Mouse (Mus musculus) CH12F3 (cell line): Measurements from ENCODE around the gene Ins2.

Source experiments
- in situ Hi-C: fragments of 300-500 bp; cut with MboI; formaldehyde crosslinking; loops from 2 replicates; pipeline ENCODE4 v1.14.3; 2020; ENCODE audit warnings: low sequenced_read_pairs

Ins2 gene

DNA sequence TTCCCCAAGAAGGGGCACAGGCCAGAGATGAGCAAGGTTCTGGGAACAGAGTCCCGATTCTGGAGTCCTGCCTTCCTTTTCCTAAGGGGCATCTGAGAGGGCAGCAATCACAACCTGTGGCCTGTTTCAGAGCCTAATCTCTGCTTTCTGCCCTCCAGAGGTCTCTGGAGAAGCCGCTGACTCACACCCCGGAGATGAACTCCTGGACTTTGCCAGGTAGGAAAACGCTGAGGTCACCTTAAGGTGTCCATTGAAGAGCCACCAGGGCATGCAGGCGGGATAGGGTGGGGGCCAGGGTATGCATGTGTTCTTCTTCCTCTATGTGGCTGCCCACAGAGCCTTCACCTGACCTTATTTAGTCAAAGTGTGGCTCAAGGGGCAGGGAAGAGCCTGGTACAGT, 77.8 kb downstream of the Ins2 start:
- in situ Hi-C loops, result no loop called here

DNA sequence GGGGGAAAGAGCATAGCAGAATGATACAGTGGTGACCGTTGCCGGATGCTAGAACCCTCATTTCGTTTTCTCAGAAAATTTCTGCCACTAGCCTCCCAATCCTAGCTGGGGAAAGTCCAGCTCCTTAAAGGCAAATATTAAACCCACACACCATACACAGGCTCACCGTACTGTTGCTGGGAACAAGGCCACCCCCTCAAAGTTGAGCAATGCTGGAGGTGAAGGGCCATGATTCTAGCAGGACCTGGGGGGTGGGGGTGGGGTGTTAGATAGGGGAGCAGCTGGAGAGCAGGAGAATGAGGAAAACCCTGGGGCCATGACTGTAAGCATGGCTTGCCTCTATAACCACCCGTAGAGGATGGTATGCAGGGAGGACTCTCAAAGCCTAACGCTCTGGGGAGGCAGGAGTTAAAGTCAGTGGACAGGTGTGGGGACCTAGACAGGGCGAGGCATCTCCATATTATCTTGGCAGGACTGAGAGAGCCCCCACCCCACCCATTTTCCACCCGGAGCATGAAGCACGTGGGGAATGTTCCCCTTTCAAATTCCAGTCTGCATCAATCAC, 78.6 kb downstream of the Ins2 start:
- in situ Hi-C loops, result no loop called here

DNA sequence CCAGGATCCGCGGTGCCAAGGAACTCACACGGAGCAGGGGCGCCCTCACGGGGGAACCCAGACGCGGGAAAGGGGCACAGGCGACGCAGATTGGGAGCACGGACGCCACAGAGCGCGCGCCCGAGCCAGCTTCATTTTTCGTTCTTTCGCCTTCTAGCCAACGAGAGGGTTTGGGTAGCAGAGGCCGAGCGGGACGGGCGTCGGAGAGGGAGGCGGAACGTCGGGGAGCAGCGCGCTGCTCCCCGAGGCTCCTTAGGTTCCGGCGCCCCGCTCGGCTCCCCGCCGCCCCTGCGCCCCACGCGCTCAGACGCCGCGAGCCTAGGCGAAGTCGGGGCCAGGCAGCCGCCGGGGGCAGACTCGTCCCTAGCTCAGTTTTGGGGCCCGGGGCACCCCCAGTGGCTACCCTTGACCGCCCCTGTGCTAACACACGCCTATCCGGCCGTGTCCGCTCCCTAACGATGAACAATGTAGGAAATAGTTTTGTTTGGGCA, 79.2 kb downstream of the Ins2 start:
- in situ Hi-C loops, result no loop called here

DNA sequence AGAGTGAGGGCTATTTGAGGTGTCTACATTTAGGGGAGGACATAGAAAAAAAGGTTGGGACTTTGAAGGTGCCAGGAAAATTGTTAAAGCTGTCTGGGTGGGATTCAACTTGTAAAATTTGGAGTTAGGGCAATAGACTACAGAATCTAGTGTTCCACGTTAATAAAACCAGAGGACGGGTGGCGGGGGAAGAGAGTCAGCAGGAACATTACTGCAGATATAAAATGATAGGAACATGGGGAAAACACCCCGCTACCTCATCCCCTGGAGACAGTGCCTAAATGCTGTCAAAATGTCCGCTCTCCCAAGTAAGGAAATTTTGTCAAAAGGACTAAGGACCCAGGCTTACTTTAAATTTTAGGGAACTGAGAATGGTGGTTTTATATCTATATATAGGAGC, 80.0 kb downstream of the Ins2 start:
- in situ Hi-C loops, result no loop called here

DNA sequence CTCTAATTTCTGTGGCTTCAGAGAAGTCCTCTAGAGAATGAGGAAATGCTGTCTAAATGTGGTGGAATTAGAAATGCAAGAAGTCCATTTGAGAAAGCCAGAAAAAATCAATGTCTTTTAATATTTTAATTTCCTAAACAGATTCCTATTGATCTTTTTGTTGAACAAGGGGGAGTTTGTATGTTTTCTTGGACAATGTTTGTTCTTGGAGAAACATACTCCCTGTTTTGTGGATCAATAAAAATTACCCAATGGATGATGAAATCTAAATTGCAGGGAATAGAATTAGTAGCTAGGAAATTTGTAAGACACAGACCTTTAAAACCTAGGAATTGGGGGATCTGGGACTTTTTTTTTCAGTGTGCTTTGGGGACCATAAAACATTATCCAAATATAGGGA, 81.4 kb downstream of the Ins2 start:
- in situ Hi-C loops, result no loop called here

DNA sequence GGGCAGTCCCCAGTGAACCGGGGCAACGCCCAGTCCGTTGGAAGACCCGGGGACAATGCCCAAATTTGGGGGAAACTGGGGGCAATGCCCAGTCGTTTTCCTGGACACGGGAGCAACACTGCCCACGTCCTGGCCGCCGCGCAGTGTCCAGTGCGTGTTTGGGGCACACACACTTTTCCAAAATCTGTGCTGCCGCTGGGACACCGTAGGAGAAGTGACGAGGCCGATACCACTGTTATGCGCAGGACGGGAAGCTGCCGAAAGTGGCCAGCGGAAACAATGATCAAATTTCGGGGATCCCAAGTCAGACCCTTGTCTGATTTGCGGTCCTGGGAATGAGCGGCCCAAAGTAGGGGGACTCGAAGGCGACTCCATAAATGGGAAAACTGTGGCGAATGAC, 82.1 kb downstream of the Ins2 start:
- in situ Hi-C loops, result no loop called here

DNA sequence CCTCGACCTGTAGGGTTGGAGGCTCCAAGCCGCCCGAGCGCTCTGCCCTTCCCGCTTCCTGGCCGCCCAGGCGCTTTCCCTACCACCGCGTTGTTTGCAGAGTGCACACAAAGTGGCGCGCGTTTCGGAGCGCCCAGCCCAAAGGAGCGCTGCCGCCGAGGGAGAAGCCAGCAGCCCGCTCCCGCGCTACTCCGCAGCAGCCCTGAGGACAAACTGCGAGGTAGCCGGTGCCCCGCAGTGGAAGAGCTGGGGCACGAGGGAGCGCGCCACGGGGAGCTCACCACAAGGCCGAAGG, 82.6 kb downstream of the Ins2 start:
- in situ Hi-C loops, result no loop called here

DNA sequence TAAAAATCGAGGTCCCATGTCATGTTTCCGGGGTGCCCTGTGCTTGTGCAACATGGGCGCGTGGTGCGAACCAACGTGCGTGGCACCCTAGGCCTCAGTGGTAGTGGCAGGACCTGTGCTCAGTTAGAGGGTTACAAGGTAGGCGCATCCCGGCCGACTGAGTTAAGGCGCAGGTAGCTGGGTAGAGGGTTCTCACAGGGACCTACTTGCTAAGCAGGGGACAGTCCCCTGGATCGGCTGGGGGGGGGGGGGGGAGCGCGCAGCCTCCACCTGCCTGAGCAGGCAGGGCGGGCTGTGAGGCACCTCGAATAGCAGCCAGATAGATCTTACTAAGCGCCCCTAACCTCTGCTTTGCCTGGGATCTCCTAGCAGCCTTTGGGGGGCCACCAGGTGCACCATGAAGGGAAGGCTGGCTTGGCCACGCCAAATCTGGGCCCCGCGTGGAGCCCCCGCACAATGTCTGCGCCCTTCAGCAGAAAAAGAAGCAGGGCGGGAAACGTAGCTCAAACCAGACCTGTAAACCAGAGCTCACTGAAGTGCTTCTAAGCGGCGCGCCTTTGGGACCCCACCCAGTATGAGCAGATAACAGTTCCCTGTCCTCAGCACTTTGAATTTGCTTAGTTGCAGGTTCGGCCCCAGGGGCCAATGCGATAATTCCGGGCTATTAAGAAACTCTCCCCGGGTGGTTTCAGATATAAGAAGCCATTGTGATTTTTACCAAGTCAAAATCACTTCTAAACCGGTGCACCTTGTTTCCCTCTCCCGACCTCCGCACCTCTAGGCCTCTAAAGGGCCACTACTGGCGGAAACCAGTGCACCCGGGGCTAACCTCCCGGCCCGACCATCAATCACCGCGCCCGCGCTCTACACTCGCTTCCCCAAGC, 83.2 kb downstream of the Ins2 start:
- in situ Hi-C loops, result no loop called here

DNA sequence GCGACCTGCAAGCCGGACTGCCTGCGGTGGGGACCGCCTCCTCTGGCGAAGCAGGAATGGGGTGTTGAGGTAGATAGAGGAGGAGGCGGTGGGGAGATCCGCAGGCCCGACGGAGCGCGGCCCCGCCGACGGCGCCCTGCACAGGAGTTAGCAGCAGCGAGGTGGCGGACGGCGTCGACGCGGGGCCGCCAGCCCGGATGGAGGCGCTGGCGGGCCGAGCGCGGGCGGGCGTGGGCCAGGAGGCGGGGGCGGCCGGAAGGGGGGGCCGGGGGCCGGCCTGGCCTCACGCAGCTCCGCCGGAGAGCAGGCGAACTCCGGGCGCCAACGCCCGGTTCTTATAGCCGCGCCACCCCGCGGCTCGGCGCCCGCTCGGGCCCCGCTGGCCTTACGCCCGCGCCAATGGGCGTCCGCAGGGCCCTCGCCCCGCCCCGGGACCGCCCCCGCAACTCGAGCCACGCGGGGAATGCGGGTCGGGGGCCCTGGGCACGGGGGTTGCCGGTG, 84.0 kb downstream of the Ins2 start:
- in situ Hi-C loops, result no loop called here

DNA sequence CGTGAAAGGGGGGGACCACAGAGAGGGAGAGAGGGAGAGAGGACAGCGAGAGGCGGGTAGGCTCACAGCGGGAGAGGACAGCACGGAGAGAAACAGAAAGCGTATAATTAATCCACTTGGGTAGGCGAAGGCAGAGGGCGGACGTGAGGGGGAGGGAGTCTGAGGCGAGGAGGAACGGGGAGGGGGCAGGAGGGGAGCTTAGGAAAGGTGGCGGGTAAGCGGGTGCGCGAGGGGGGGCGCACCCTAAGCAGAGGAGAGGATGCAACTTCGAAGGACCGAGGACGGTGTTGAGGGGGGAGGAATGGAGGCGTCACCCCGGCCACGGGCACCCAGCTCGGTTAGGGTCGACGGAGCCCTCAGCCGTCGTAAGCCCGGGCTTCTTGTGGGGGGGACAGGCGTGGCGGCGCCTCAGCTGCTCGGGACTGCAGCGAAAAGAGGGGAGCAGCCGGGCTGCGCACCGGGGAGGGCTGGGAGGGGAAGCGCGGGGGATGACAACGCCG, 84.5 kb downstream of the Ins2 start:
- in situ Hi-C loops, result no loop called here

DNA sequence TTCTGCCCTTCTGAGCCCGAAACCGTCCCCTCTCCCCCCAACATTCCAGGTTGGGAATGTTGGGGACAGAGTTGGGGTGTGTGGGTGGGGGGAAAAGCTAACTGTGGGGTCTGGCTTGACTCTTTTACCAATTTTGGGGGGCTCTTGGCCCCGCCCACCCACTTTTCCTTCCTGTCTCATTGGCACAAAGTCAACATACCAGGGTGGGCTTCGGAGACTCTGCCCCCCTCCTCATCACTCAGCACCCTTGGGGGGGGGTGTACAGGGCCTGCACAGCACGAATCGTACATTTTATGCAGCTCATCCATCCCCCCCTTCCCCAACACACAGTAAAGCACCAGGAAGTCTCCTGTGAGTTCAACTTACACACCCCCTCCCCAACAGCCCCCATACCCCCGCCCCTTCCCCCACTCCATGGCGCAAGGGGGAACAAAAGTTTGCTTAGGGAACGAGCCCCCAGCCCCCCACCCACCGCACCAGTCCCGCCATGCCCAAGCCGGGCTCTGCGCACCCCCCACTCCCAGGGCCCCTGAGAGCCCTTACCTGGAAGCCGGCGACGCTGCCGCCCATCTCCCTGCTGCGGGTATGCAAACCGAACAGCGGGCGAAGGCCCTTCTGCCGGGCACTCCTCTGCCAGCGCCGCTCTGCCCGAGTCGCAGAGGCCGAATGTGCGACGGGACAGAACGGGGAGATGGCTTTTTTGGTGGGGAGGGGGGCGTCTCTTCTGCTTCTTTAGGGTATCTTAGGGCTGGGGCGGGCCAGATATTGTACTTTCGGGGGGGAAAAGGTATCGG, 85.2 kb downstream of the Ins2 start:
- in situ Hi-C loops, result no loop called here

DNA sequence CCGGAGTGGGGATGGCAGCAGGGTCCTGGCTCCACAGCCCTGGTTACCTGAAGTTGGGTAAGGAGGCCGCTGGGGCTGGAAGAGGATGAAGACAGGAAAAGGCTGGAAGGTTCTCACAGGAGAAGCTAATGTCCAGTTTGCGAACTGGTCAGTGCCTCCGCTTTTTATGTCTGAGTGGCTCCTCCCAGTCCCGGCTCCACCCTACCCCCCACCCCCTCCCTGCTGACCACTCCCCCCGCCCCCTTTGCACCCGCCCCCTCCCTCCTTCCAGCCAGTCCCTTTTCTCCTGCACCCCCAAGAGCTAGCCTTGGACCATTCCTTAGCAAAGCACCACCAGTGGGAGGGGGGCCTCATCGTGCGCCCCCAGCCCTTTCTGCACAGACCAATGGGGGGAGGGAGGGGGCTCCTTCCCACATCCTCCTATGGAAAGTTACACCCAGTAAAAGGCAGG, 85.8 kb downstream of the Ins2 start:
- in situ Hi-C loops, result no loop called here

DNA sequence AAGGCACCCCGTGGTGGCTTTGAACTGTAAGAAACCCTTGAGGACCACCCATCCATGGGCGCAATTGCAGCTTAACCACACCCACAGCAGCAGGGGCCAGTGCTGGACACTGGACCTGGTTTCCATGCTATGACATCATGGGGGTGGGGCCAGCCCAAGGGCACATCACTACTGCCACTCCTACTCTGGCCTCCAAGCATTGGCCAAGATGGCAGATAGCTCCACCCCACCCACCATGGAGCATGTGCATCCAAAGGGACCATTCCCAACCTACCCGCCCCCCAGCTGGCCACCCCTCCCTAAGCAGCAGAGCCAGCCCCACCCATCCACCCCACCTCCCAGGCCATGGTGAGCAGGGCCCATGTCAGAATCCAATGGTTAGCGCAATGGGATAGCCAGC, 87.1 kb downstream of the Ins2 start:
- in situ Hi-C loops, result no loop called here

DNA sequence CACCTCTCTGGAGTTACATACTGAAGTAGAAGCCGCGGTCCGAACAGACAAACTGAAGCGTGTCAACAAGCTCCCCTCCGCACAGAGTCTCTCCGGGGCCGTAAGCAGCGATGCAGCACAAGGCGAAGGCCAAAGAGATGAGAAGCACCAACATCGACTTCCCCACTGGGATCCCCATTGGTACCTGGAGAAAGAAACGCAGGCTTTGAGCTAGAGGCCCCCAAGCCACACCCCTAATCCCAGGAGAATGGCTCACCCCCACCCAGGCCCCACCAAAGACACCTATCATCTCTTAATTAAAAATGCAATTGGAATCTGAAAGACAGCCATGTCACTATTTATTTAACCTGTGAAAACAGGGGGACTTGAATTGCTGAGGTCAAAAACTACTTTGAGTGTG, 87.5 kb downstream of the Ins2 start:
- in situ Hi-C loops, result no loop called here

DNA sequence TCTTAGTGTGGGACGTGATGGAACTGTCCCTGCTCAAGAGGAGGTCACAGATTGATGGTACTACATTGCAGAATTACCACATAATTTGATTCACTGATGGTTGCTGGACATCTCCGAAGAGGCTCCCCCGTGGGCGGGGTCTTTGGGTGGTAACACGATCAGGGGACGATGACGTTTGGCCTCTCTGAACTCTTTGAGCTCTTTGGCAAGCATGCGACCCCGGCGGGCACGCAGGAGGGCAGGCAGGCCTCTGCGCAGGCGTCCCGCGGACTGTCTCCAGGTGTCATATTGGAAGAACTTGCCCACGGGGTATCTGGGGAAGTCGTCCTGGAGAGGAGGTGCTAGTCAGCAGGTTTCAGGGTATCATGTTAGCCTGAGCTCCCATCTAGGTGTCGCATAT, 89.5 kb downstream of the Ins2 start:
- in situ Hi-C loops, result no loop called here

DNA sequence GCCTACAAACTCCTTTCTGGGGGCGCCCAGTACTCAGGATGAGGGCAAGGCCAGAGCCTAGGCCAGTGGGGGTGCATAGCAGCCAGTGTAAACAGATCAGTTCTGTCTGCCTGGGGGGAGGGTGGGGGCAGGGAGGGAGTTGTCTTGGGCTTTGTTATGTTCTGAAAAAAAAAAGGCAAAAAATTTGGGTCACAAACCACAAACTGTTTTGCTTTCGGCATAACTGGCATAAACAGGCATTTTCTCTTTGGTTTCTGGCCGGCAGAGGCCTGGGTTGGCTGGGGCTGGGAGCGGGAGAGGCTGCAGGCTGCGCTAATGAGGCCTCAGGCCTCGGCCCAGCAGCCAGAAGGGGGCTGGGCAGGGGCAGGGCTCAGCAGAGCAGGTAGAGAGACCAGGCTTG, 96.5 kb downstream of the Ins2 start:
- in situ Hi-C loops, result no loop called here

DNA sequence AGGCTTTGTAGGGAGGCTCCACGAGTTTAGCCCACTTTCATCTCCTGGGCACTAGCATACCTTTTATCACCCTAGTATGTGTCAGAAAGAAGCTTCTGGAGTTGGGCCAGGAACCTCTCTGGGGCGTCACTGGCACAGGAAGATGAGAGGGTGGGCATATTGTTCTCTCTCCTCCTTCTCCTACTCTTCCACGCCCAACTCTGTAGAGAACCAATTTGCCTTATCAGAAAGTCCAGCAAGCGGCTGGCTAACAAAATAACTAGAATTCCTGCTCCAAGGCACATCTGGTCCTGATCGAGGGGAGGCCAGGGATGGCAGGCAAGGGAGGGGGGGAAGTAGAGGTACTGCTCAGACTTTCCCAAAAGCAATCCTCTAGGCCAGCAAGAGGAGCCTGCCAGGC, 98.1 kb downstream of the Ins2 start:
- in situ Hi-C loops, result no loop called here

DNA sequence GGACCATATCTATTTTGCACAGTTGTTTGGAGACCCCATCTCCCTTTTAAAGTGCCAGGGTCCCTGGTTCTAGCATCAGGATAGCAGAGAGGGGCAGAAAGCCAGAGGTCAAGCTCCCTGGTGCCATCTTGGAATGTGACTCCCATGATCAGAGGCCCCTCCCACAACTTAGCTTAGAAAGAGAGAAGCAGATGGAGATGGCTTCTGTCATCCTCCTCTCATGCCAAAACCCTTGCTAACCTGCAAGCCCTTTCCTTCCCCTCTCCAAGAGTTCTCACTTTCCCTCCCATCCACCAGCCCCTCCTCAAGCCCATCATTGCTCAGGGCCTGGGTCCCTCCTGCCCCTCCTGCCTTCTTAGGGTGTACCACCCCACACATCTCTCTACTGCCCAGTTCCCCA, 107.0 kb downstream of the Ins2 start:
- in situ Hi-C loops, result no loop called here

DNA sequence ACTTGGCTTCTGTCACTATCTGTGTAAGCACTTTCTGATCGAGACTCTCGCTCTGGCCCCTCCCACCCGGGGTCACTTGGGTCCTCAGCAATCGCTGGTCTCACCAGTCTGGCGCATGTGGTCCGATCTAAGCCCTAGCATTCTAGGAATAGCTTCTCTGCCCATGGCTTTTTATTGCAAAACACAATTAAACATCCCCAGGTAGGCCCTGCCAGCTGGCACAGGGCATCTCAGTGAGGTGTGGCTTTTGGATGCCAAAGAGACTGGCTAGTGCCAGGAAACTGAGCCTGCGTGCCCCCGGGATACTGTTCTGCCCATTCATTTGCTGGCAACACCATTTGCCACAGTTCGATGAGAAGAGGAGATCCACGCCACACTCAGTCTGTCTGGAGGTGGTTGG, 112.5 kb downstream of the Ins2 start:
- in situ Hi-C loops, result no loop called here

DNA sequence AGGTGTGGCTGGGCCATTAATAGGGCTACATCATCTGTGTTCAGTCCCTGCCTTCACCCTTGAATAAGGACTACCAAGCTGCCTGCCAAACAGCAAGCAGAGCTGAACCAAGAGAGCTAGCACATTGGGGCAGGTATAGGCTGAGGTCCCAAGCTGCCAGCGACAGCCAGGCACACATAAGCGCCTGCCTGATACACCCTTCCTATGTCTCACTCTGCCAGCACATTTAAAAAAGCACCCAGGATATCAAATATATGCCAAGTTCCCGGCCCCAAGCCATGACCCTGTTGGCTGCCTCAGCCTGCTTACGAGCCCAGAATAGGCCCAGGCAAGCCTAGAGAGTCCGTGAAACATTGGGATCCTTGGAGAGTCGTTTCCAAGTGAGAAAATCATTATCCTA, 113.4 kb downstream of the Ins2 start:
- in situ Hi-C loops, result no loop called here
